In genomic region chr11:63136205-63136604, GRCm38 (mm10) we compare ENCODE assay signal across 9 mouse cellular contexts. TPM values are rescaled to one million over a fixed set of nuclear protein-coding genes. Genes with fewer than 3 reads are reported as not detected.
DNase-seq lines count a peak whose midpoint lies in the region; ATAC-seq lines count a peak whose summit lies in the region.
"Had no signal": no experiment of that assay in that cellular context is flagged by ENCODE, and none has a peak within 500 bp of the region (broad histone marks: within the 10 kb centered on the region; RNA-seq: fewer than 3 reads in every experiment).

No protein-coding gene starts in this region.

- no peak overlapping the region for H3K4me2 ChIP-seq in lung, embryonic 15.5 days
- H3K4me2 ChIP-seq in midbrain, embryonic 16.5 days (ENCODE audit: low read length) = no peak overlapping the region

- peaks cover 4% of the 10 kb centered on the region for H3K27me3 ChIP-seq in lung, embryonic 15.5 days
- peaks cover 28% of the 10 kb centered on the region for H3K27me3 ChIP-seq in midbrain, embryonic 16.5 days (ENCODE audit: control insufficient read depth, insufficient read depth, low read depth, low read length)

- no peak for ATAC-seq in lung, embryonic 15.5 days (ENCODE audit: borderline replicate concordance, extremely low read depth, low FRiP score, low TSS enrichment)
- no peak for ATAC-seq in midbrain, embryonic 16.5 days
- ATAC-seq in erythroblast, adult 5-6 weeks (replicated peaks; ENCODE audit: low FRiP score, poor library complexity, severe bottlenecking) = no peak

- H3K9me3 ChIP-seq in lung, embryonic 15.5 days = no peaks in the 10 kb centered on the region
- H3K9me3 ChIP-seq in midbrain, embryonic 16.5 days (replicated peaks; ENCODE audit: control insufficient read depth, low read length, poor library complexity, severe bottlenecking) = no peaks in the 10 kb centered on the region

- peak overlapping the region; percentile 88 for H3K27ac ChIP-seq in brown adipose tissue, adult 24 weeks (replicated peaks; ENCODE audit: low read depth, low read length)
- H3K27ac ChIP-seq in lung, embryonic 15.5 days = peak overlapping the region; percentile 30; the same call in 1 of the 2 replicates
- H3K27ac ChIP-seq in midbrain, embryonic 16.5 days (ENCODE audit: low read length) = no peak overlapping the region

- no peak overlapping the region for H3K9ac ChIP-seq in lung, embryonic 15.5 days
- H3K9ac ChIP-seq in midbrain, embryonic 16.5 days (ENCODE audit: low read depth, low read length) = no peak overlapping the region

- 59% methylated on average over 6 of the region's 6 CpGs for WGBS in lung, embryonic 15.5 days
- 84% methylated on average over 6 of the region's 6 CpGs for WGBS in midbrain, embryonic 16.5 days

- peaks cover 8% of the 10 kb centered on the region for H3K4me1 ChIP-seq in brown adipose tissue, adult 24 weeks (ENCODE audit: control insufficient read depth, insufficient read depth, insufficient read length, low read length)
- H3K4me1 ChIP-seq in lung, embryonic 15.5 days = peaks cover 32% of the 10 kb centered on the region
- peaks cover 16% of the 10 kb centered on the region for H3K4me1 ChIP-seq in midbrain, embryonic 16.5 days (ENCODE audit: control insufficient read depth, insufficient read depth, low read length)

- DNase-seq in layer of hippocampus, adult 9-10 months (ENCODE audit: low spot score) = peak; percentile 33
- DNase-seq in layer of hippocampus, postnatal 36 days = no peak
- DNase-seq in heart, postnatal 4 days = peak; percentile 75
- DNase-seq in thymus, postnatal 14 days = no peak

- H3K36me3 ChIP-seq in lung, embryonic 15.5 days = peaks cover 40% of the 10 kb centered on the region
- no peaks in the 10 kb centered on the region for H3K36me3 ChIP-seq in midbrain, embryonic 16.5 days (ENCODE audit: control insufficient read depth, insufficient read depth, low read length)

- H3K4me3 ChIP-seq in brown adipose tissue, adult 24 weeks (ENCODE audit: insufficient read depth, low read depth, low read length) = 0 out of 2 replicates have a peak overlapping the region, but pooled peaks have one; percentile 3
- H3K4me3 ChIP-seq in lung, embryonic 15.5 days = no peak overlapping the region
- no peak overlapping the region for H3K4me3 ChIP-seq in midbrain, embryonic 16.5 days (ENCODE audit: low read depth, low read length)
- H3K4me3 ChIP-seq: myocyte had no signal

RNA-seq across cellular contexts. Expression of gene Pmp22, which starts 7.4 kb away (rescaled TPM):
- 10 to 100 TPM; 19.4 to 22.0 TPM for total RNA-seq in layer of hippocampus, postnatal 36 days (2021)
- 51.2 and 71.0 TPM in 2 replicates for polyA plus RNA-seq in brown adipose tissue, adult 24 weeks (2012; ENCODE audit: insufficient read depth, insufficient read length, missing spikeins)
- 10 to 100 TPM; 90.1 to 91.4 TPM for total RNA-seq in heart, postnatal 4 days (2021)
- polyA plus RNA-seq in lung, embryonic 15.5 days (2015; fragmentation: Nextera tagmentation; extraction: Ambion mirVana) = 238 and 261 TPM in 2 replicates
- 22.6 and 23.6 TPM in 2 replicates for polyA plus RNA-seq in midbrain, embryonic 16.5 days (2015; fragmentation: Nextera tagmentation; extraction: Ambion mirVana)
- 3.8 TPM in 1 of 2 replicates, not detected in the other for total RNA-seq in erythroblast, adult 5-6 weeks (2015; ENCODE audit: low replicate concordance)
- total RNA-seq in erythroblast, adult 5-6 weeks (2017; ENCODE audit: low replicate concordance) = 0.28 TPM in 1 of 2 replicates, not detected in the other

Comparison
In these comparisons a context has a peak if more than half of its experiments do, and no peak if none do; other contexts are left out.
1. DNase-seq: peak in layer of hippocampus, adult 9-10 months (single experiment) and heart, postnatal 4 days (single experiment); none in layer of hippocampus, postnatal 36 days (0 of 2) and thymus, postnatal 14 days (single experiment).
2. RNA of gene Pmp22, which starts 7.4 kb away (total RNA-seq): 90.1 to 91.4 TPM in heart, postnatal 4 days and 19.4 to 22.0 TPM in layer of hippocampus, postnatal 36 days; 0.28 to 3.8 TPM in erythroblast, adult 5-6 weeks; every median in the first group is over 4 times any median in the second.